Comparison of ENCODE assay signal across 15 mouse cellular contexts in genomic region chr2:129132231-129132630, GRCm38 (mm10). TPM values are rescaled to one million over a fixed set of nuclear protein-coding genes. Genes with fewer than 3 reads are reported as not detected.
DNase-seq lines count a peak whose midpoint lies in the region; ATAC-seq and TF ChIP-seq lines count a peak whose summit lies in the region.
"Had no signal": no experiment of that assay in that cellular context is flagged by ENCODE, and none has a peak within 500 bp of the region (broad histone marks: within the 10 kb centered on the region; RNA-seq: fewer than 3 reads in every experiment).

No protein-coding gene starts in this region.

- intact Hi-C loops in heart, adult 2 months (cut with DNase I) = no loop called here
- intact Hi-C loops in left cerebral cortex, postnatal 10 days (cut with DNase I) = no loop called here

- H3K4me3 ChIP-seq in heart, adult 2 months = no peak overlapping the region
- no peak overlapping the region for H3K4me3 ChIP-seq in ES-Bruce4 (ENCODE audit: low read depth, low read length)
- H3K4me3 ChIP-seq in stomach, postnatal 0 days (ENCODE audit: low read depth, low read length) = no peak overlapping the region
- H3K4me3 ChIP-seq in limb, embryonic 10.5 days = no peak overlapping the region
- H3K4me3 ChIP-seq: gastrocnemius, adult 2 months; liver, embryonic 12.5 days; stomach, embryonic 15.5 days had no signal

- no peak for TF ChIP-seq EP300 in heart, adult 2 months (IDR thresholded peaks at IDR 0.05; ENCODE audit: insufficient read depth, low read depth, low read length)
- no peak for TF ChIP-seq EP300 in ES-Bruce4 (IDR thresholded peaks at IDR 0.05; ENCODE audit: insufficient read depth, low read depth, low read length)
- no peak for TF ChIP-seq EP300 in stomach, postnatal 0 days (optimal IDR thresholded peaks at IDR 0.05)

- H3K79me2 ChIP-seq in heart, adult 2 months (replicated peaks; ENCODE audit: control insufficient read depth, insufficient read depth, low read length) = no peaks in the 10 kb centered on the region

- H3K4me1 ChIP-seq in heart, adult 2 months (ENCODE audit: control insufficient read depth, insufficient read depth, low read length) = peaks cover 3% of the 10 kb centered on the region
- peaks cover 2% of the 10 kb centered on the region for H3K4me1 ChIP-seq in ES-Bruce4 (ENCODE audit: control insufficient read depth, insufficient read depth, low read length)
- H3K4me1 ChIP-seq in stomach, postnatal 0 days (replicated peaks; ENCODE audit: control insufficient read depth, insufficient read depth) = 0 out of 2 replicates have a peak, but pooled peaks cover 4% of the 10 kb centered on the region
- peaks cover 17% of the 10 kb centered on the region for H3K4me1 ChIP-seq in limb, embryonic 10.5 days

- no peak for ATAC-seq in stomach, postnatal 0 days (ENCODE audit: low FRiP score, low TSS enrichment)
- ATAC-seq: forebrain, embryonic 14.5 days; hindbrain, embryonic 16.5 days; liver, embryonic 12.5 days had no signal

- H3K36me3 ChIP-seq in heart, adult 2 months (ENCODE audit: control insufficient read depth, insufficient read depth, low read length) = no peaks in the 10 kb centered on the region
- peaks cover 22% of the 10 kb centered on the region for H3K36me3 ChIP-seq in ES-Bruce4 (ENCODE audit: control insufficient read depth, insufficient read depth, low read length, poor library complexity, severe bottlenecking)
- peaks cover 4% of the 10 kb centered on the region; the same call in 1 of the 2 replicates for H3K36me3 ChIP-seq in stomach, postnatal 0 days (ENCODE audit: control insufficient read depth, insufficient read depth, low read length)
- peaks cover 49% of the 10 kb centered on the region for H3K36me3 ChIP-seq in limb, embryonic 10.5 days

- no peak for DNase-seq in heart, adult 2 months
- DNase-seq in heart, adult 8-10 months (ENCODE audit: low spot score) = no peak
- DNase-seq in 3T3-L1 (ENCODE audit: low read depth, low spot score) = peak; percentile 49
- DNase-seq in stomach, postnatal 0 days (ENCODE audit: low spot score) = no peak
- DNase-seq in limb, embryonic 10.5 days (ENCODE audit: low spot score) = no peak
- DNase-seq in left cerebral cortex, postnatal 10 days (ENCODE audit: extremely low spot score in 1 of 2, low spot score in 2 of 2) = no peak
- DNase-seq in urinary bladder, postnatal 36 days (ENCODE audit: low spot score in 2 of 2) = no peak
- DNase-seq: embryo, embryonic 11 days; gastrocnemius, adult 2 months; kidney, adult 9 months had no signal

- no peaks in the 10 kb centered on the region for H3K9me3 ChIP-seq in ES-Bruce4 (replicated peaks; ENCODE audit: control insufficient read depth, insufficient read depth, low read length, poor library complexity, severe bottlenecking)
- 0 out of 2 replicates have a peak, but pooled peaks cover 4% of the 10 kb centered on the region for H3K9me3 ChIP-seq in stomach, postnatal 0 days (ENCODE audit: control insufficient read depth, low read length)
- H3K9me3 ChIP-seq in limb, embryonic 10.5 days (replicated peaks) = no peaks in the 10 kb centered on the region; the same call in 1 of the 2 replicates
- H3K9me3 ChIP-seq: liver, embryonic 12.5 days; stomach, embryonic 15.5 days had no signal

- no peak overlapping the region for H3K27ac ChIP-seq in heart, adult 2 months
- H3K27ac ChIP-seq in ES-Bruce4 (ENCODE audit: insufficient read depth, low read length) = no peak overlapping the region
- H3K27ac ChIP-seq in stomach, postnatal 0 days (replicated peaks) = no peak overlapping the region
- no peak overlapping the region for H3K27ac ChIP-seq in limb, embryonic 10.5 days
- H3K27ac ChIP-seq: gastrocnemius, adult 2 months; liver, embryonic 12.5 days; stomach, embryonic 15.5 days had no signal

- TF ChIP-seq CTCF in heart, adult 2 months (IDR thresholded peaks at IDR 0.05) = 0 out of 2 replicates have a peak, but pooled peaks have one; percentile 15
- peak; percentile 18 for TF ChIP-seq CTCF in ES-Bruce4 (IDR thresholded peaks at IDR 0.05; ENCODE audit: low read depth, low read length)
- TF ChIP-seq CTCF in stomach, postnatal 0 days (IDR thresholded peaks at IDR 0.05; ENCODE audit: low read depth) = peak; percentile 29; the same call in 1 of the 2 replicates

- no peaks in the 10 kb centered on the region for H3K27me3 ChIP-seq in heart, adult 2 months (ENCODE audit: control insufficient read depth, insufficient read depth, low read length)
- H3K27me3 ChIP-seq in ES-Bruce4 (ENCODE audit: control insufficient read depth, insufficient read depth, low read length, poor library complexity, severe bottlenecking) = no peaks in the 10 kb centered on the region
- H3K27me3 ChIP-seq in stomach, postnatal 0 days (ENCODE audit: control insufficient read depth, insufficient read depth, low read length) = no peaks in the 10 kb centered on the region
- H3K27me3 ChIP-seq in limb, embryonic 10.5 days (ENCODE audit: low read depth, poor library complexity, severe bottlenecking) = no peaks in the 10 kb centered on the region
- H3K27me3 ChIP-seq: liver, embryonic 12.5 days; stomach, embryonic 15.5 days had no signal

- no peak for TF ChIP-seq POLR2A in heart, adult 2 months (IDR thresholded peaks at IDR 0.05; ENCODE audit: insufficient read depth, low read depth, low read length)
- TF ChIP-seq POLR2A in ES-Bruce4 (IDR thresholded peaks at IDR 0.05; ENCODE audit: insufficient read depth, low read length) = no peak

- 92% methylated on average over 7 of the region's 7 CpGs for WGBS in heart, adult 2 months
- WGBS in stomach, postnatal 0 days = 93% methylated on average over 7 of the region's 7 CpGs
- WGBS in limb, embryonic 10.5 days = 94% methylated on average over 7 of the region's 7 CpGs

- H3K9ac ChIP-seq in heart, adult 2 months (ENCODE audit: low read depth, low read length) = no peak overlapping the region
- H3K9ac ChIP-seq in ES-Bruce4 (ENCODE audit: low read depth, poor library complexity, severe bottlenecking) = no peak overlapping the region
- no peak overlapping the region for H3K9ac ChIP-seq in stomach, postnatal 0 days (ENCODE audit: low read length)
- H3K9ac ChIP-seq: liver, embryonic 12.5 days; stomach, embryonic 15.5 days had no signal

- no peak overlapping the region for H3K4me2 ChIP-seq in stomach, postnatal 0 days (replicated peaks; ENCODE audit: low read depth)
- H3K4me2 ChIP-seq: liver, embryonic 12.5 days; stomach, embryonic 15.5 days had no signal

RNA-seq across cellular contexts. Expression of gene Chchd5, which starts 2.7 kb away (rescaled TPM):
- total RNA-seq in heart, adult 2 months (2021) = 10 to 100 TPM in 1 of 2 experiments, 1 to 10 TPM in 1; 9.8 to 10.3 TPM
- 22.0 and 22.5 TPM in 2 replicates for polyA plus RNA-seq in heart, adult 2 months (2012; rRNA removed)
- total RNA-seq in heart, adult 8-10 months (2022) = 10 to 100 TPM; 10.4 to 15.9 (median 11.9) TPM
- 43.8 and 46.5 TPM in 2 replicates for polyA plus RNA-seq in ES-Bruce4 (2011; ENCODE audit: insufficient read depth, insufficient read length, low read depth, missing spikeins)
- polyA plus RNA-seq in stomach, postnatal 0 days (2015; fragmentation: Nextera tagmentation; extraction: Ambion mirVana) = 15.5 and 15.8 TPM in 2 replicates
- polyA plus RNA-seq in limb, embryonic 10.5 days (2016; fragmentation: Nextera tagmentation; extraction: Ambion mirVana) = 26.6 and 28.9 TPM in 2 replicates
- total RNA-seq in left cerebral cortex, postnatal 10 days (2021) = 10 to 100 TPM; 12.0 to 12.5 TPM

RNA-seq across cellular contexts. Expression of gene Polr1b, which starts 31.4 kb away (rescaled TPM):
- 10 to 100 TPM; 10.6 to 10.7 TPM for total RNA-seq in heart, adult 2 months (2021)
- polyA plus RNA-seq in heart, adult 2 months (2012; rRNA removed) = 10.2 and 14.2 TPM in 2 replicates
- total RNA-seq in heart, adult 8-10 months (2022) = 10 to 100 TPM in 2 of 4 experiments, 1 to 10 TPM in 2; 9.6 to 11.5 (median 10.1) TPM
- polyA plus RNA-seq in ES-Bruce4 (2011; ENCODE audit: insufficient read depth, insufficient read length, low read depth, missing spikeins) = 57.1 and 64.2 TPM in 2 replicates
- polyA plus RNA-seq in stomach, postnatal 0 days (2015; fragmentation: Nextera tagmentation; extraction: Ambion mirVana) = 9.3 and 9.5 TPM in 2 replicates
- polyA plus RNA-seq in limb, embryonic 10.5 days (2016; fragmentation: Nextera tagmentation; extraction: Ambion mirVana) = 48.8 and 53.4 TPM in 2 replicates
- total RNA-seq in left cerebral cortex, postnatal 10 days (2021) = 10 to 100 TPM; 21.8 to 24.8 TPM
